Mouse (Mus musculus) embryonic stem cell, embryonic (primary cell): ENCODE measurements at regions not wholly inside any gene's neighbourhood (a gene's known extent, or its start where the extent isn't known, plus 50 kb on each side); places are given as distances from the start of the nearest gene placed in this dataset.

Source experiments
- CTCF ChIA-PET, 4 experiments: fragments of 300-600 bp in 2 of 4; fragments of 350-600 bp in 2 of 4; sonication (Branson Sonifier 250); formaldehyde crosslinking; loops; one replicate each; lab custom pipeline; 2022; ENCODE audit warnings: inconsistent platforms in 2 of 4; lab: Charles Lee
- POLR2A ChIA-PET, 4 experiments: fragments of 300-600 bp in 2 of 4; fragments of 350-600 bp in 2 of 4; sonication (Branson Sonifier 250); formaldehyde crosslinking; loops; one replicate each; lab custom pipeline; 2022; ENCODE audit warnings: antibody characterized with exemption in 4 of 4, inconsistent platforms in 1 of 4; lab: Charles Lee

DNA sequence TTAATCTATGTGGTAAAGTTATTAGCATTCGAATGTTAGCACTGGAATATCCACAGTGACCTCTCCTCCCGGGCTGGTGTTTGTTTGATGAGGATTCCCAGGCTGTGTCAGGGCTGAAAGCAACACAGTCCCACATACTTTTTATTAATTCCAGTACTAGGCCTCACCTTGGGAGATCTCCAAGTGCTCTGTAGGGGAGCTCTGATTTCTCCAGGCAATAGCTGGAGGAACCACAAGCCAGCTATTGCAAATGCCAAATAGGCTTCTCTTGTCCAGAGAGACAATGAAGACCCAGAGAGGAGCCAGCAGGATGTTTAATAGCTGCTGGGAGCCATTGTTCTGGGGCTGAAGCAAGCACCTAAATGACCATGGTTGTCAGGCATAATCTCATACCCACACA is 68.2 kb upstream of the Klhl29 start:
- POLR2A ChIA-PET = no interaction called here

DNA sequence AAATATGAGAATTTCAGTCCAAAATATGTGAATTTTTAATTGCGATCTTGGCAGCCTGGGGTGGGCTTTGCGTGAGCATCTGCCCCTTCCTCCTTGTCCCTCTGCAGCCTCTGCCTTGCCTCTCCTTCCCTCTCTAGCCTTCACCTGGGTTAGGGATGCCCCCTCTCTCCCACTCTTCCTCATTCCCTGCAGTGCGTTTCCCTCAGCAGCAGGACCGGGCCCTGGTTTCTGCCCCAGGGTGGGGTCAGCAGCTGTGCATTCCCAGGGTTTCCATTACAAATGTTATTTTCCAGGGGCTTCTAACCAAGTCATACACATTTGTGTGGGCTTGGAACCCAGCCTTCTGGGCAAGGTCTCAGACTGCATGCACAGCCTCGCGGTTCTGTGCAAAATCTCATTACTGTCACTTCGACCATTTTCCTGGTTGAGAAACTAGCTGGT is 67.6 kb upstream of the Klhl29 start:
- POLR2A ChIA-PET = no interaction called here
- CTCF ChIA-PET = no interaction called here

More for the DNA sequence above, 68.2 kb upstream of the Klhl29 start:
- CTCF ChIA-PET = interaction anchor here in 1 of 4 experiments (0.6 kb wide), 1 partner anchor 9 kb away, joined by 3 read pairs; no protein-coding TSS in a partner anchor

GRCm38 (mm10) chr12:5442679-5443078 is 67.2 kb upstream of the Klhl29 start:
- CTCF ChIA-PET = no interaction called here

DNA sequence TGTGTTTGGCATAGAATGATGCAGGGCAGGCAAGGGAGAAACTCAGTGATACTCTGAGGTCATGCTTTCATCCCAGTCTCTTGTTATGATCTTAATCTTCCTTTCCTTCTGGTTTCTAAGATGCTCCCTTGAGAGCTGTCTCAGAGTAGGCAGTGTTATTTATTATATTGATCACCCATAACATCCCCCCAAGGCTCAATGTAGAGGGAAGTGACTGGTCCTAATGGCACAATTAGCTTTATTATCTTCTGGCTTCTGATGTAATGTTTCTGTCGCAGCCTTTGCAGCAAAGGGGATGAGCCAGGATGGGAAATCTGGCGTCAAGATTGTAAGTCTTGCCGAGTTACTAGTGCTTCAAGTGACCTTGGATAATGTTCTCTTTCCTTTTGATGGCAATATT is 65.0 kb upstream of the Klhl29 start:
- POLR2A ChIA-PET = no interaction called here
- CTCF ChIA-PET = interaction anchor here in 2 of 4 experiments (0.9 to 1.2 kb wide), 2 partner anchors 30 kb away, joined by 3 read pairs; no protein-coding TSS in a partner anchor

More at GRCm38 (mm10) chr12:5442679-5443078, 67.2 kb upstream of the Klhl29 start:
- POLR2A ChIA-PET = no interaction called here

DNA sequence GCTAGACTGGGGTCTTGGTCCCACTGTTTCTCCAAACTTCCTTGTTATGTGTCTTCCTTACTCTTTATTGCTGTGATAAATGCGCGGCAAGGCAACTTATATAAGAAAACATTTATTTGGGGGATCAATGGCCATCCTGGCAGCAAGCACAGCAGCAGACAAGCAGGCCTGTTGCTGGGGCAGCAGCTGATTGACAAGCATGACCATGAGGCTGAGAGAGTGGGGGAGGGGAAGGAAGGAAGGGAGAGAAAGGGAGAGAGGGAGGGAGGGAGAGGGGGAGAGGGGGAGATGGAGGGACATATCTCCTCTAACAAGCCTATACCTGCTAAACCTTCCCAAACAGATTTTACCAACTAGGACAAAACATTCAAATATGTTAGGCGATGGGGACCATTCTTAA is 60.4 kb upstream of the Klhl29 start:
- POLR2A ChIA-PET = interaction anchor here in 2 of 4 experiments (0.5 to 0.6 kb wide), 2 partner anchors 47 to 1760 kb away, joined by 3 read pairs; no protein-coding TSS in a partner anchor
- CTCF ChIA-PET = interaction anchor here in 1 of 4 experiments (0.6 kb wide), 1 partner anchor 8 kb away, joined by 4 read pairs; no protein-coding TSS in a partner anchor

- ChIA-PET CTCF (no interaction called here), POLR2A (interaction anchor here in 1 of 4 experiments (1.0 kb wide), 1 partner anchor 9 kb away, joined by 3 read pairs; no protein-coding TSS in a partner anchor)
Measured at GRCm38 (mm10) chr12:5434060-5434459, 58.6 kb upstream of the Klhl29 start.

DNA sequence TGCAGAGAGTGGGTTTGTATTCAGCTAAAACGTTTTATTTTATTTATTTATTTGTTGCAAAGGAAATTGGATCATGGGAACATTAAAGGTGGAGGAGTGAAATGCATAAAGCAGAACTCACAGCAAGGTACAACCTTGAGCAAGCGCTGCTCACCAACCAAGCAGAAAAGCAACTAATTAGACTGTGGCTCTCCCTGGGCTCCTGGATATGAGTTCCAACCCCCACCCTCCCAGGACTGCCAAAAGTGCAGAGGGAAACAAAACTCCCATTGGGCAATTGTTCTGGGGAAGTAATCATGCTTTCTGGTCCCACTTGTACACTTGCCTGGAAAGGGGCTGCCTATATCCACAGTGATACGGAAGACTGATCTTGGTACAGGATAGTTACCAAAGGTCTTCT is 57.2 kb upstream of the Klhl29 start:
- POLR2A ChIA-PET = no interaction called here
- CTCF ChIA-PET = interaction anchor here in 2 of 4 experiments (0.6 to 2.1 kb wide), 2 partner anchors 16 to 22 kb away, joined by 4 to 5 read pairs; no protein-coding TSS in a partner anchor

GRCm38 (mm10) chr12:5428733-5429132 is 53.3 kb upstream of the Klhl29 start:
- CTCF ChIA-PET = interaction anchor here in 1 of 4 experiments (1.3 kb wide), 1 partner anchor 18 kb away, joined by 4 read pairs; no protein-coding TSS in a partner anchor
- POLR2A ChIA-PET = no interaction called here
